Mouse (Mus musculus) thymus, postnatal 14 days (tissue): Measurements from ENCODE around the gene Dnajc7.

Experiments used
- DNase-seq: peaks from one replicate; pipeline ENCODE4 v3.0.0; 2021

Dnajc7 gene

GRCm38 (mm10) chr11:100579116-100579799 is 40.7 kb downstream of the Dnajc7 start:
- no peak for DNase-seq

GRCm38 (mm10) chr11:100577852-100578599 is 41.9 kb downstream of the Dnajc7 start:
- DNase-seq = no peak

GRCm38 (mm10) chr11:100576256-100576655 is 43.7 kb downstream of the Dnajc7 start:
- DNase-seq = no peak

- DNase-seq = no peak
These were observed 44.5 kb downstream of the Dnajc7 start for GRCm38 (mm10) chr11:100575484-100575855.

DNA sequence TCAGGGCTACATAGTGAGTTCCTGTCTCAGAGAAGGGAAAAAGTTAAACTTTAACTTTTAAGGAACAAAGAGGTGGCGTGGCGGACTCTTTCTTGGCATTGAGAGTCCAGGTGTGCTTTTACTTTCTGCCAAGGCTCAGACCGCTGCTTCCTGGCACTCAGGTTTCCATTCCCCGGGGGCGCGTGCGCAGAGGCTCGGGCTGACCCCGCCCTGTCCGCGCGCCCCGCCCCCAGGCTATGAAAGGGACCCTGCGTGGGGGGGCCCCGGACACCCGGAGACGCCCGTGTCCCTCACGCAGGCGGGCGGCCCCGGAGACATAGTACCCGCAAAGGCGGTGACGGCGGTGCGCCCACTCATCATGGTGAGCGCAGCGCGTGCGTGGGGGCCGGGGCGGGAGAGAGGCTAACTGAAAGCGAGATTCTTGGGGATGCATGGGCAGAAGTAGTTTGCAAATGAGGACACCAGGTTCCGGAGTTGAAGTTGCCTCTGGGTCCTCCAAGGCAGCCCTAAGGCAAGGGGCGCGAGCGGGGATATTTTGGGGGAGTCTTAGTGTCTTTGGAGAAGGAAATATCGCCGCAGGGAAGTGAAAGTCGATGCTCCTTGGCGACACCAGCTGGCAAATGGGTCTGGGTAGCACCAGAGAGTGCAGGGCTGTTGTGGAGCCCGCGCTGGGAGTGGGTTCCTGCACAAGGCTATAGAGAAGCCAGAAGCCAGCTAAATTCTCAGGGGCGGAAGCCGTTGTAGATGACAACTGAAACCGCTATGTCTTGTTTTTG is 45.1 kb downstream of the Dnajc7 start, which contains the start of gene Cnp:
TSS of gene Cnp (plus strand) at position 197 of the 776 bp plus-strand sequence.
- peak; percentile 93 for DNase-seq

DNA sequence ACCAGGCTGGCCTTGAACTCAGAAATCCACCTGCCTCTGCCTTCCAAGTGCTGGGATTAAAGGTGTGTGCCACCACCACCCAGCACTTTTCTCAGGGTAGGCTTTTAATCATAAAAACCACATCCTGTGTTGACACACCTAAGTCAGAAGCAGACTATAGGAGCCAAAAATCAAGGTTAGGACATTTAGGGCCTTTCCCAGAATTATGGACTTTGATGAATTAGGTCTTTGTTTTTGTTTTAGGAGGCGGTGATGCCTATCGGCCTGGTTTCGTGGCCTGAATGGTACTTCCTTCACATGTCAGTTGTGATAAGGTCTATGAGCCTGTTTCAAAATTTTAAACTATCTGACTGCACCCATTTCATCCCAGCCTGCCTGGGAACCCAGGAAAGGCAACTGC is 45.8 kb downstream of the Dnajc7 start:
- no peak for DNase-seq

DNA sequence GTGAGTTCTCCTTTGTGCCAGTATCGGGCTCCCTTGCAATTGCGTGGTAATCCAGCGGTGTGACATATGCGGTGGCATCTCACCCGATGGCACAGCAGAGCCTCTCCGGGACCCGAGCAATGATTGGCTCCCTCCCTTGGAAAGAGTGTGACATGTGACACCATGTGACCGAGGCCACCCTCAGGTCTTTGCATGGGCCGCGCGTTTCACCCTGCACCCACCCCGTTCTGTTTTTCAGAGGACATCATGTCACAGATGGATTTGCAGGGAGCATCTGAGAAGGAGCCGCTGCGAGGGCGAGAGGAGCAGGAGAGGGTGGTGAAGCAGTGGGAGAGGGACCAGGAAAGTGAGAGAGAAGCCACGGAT is 48.8 kb downstream of the Dnajc7 start:
- DNase-seq = no peak

- peak; percentile 80 for DNase-seq
These were observed 49.4 kb downstream of the Dnajc7 start for GRCm38 (mm10) chr11:100570430-100571201.

DNA sequence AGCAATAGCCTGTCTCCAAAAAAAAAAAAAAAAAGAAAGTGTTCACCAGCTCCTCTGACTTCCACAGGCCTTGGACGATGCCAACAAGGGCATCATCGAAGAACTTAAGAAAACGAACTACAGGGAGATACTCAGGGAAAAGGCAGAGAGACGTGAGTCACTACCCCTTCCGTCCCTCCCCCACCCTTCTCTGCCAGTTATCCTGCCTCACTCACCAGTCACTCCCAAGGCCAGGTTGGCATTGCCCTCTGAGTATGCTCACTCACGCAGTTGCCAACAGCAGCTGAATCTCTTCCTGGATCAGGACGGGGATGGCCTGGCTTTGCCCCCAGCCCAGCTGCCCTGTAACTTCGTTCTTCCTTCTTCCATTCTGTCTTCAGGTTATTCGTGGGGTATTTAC is 50.2 kb downstream of the Dnajc7 start:
- DNase-seq = no peak

DNA sequence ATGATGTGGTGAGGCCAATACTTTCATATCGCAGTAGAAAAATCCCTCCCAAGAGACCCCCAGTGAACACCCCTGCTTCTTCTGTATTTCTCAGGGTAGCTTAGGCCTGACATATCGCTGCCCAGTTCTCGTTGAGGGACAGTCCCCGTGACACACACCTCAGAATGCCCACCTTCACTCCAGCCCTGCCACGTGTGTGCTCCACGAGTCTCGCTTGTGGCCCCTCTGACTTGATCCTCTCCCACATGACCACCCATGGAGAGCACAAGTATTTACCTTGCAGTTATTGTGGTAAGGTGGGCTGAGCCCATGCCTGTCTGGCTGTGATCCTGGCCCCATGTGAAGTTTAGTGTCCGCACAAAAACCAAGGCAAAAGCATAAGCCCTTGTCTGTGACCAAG is 51.3 kb downstream of the Dnajc7 start:
- DNase-seq = no peak

DNA sequence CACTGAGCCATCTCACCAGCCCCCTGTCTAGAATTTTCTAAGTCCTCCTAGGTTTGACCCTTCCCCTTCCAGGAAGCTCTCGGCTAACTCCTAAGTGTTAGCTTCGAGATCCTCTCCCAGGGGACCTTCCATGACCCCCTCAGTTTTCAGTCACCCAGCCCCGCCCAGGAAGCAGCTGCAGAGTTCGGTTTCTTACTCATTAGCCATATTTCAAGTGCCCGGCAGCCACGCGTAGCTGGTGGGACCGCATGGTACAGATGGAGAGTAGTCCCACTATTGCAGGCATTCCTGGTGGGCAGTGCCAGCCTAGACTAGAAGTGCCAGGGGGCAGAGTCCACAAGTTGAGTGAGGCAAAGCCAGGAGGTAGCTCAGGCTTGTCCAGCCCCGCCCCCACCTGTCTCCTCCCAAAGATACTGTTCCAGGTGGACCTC is 52.1 kb downstream of the Dnajc7 start:
- DNase-seq = no peak

- DNase-seq = no peak
These were observed 52.7 kb downstream of the Dnajc7 start for GRCm38 (mm10) chr11:100567229-100567628.

GRCm38 (mm10) chr11:100564703-100565102 is 55.3 kb downstream of the Dnajc7 start:
- DNase-seq = no peak

- DNase-seq = no peak
These were observed 55.7 kb downstream of the Dnajc7 start for GRCm38 (mm10) chr11:100564297-100564696.

DNA sequence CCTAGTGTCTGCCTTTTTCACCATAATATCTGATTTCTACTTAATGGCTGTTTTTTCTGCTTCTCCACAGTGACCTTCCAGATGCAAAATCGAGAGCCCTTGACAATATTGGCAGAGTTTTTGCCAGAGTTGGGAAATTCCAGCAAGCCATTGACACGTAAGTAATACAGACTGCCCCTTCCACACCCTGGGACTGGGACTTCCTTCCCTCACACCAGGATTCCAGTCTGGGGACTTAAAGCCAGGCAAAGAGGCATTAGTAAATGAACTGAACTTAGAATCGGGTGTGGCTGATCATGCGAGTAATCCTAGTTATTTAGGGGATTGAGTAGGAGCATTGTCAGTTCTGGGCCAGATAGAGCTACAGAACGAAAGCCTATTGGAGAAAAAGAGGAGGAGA is 58.2 kb downstream of the Dnajc7 start:
- no peak for DNase-seq

GRCm38 (mm10) chr11:100559476-100559875 is 60.5 kb downstream of the Dnajc7 start:
- DNase-seq = no peak

GRCm38 (mm10) chr11:100557563-100557962 is 62.4 kb downstream of the Dnajc7 start:
- DNase-seq = no peak

- peak; percentile 80 for DNase-seq
These were observed 64.4 kb downstream of the Dnajc7 start for GRCm38 (mm10) chr11:100555583-100555982.

DNA sequence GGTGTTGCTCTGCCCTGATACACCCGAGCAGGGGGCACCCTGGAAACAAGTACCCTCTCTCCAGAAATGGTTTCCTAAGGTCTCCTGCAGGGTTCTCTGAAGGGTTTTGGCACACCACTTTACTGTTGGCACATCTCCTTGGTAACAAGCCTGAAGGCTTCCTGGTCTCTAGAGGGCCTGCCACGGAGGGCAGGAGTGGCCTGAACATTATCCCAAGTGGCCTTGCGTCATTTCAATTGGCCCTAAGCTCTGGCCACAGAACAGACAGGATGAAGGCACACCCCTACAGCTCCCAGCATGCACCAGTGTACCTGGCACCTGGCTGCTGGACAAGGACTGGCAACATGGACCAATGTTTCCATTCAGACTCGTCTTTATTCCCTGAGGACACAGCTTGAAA is 67.1 kb downstream of the Dnajc7 start:
- no peak for DNase-seq

GRCm38 (mm10) chr11:100550101-100550500 is 69.9 kb downstream of the Dnajc7 start:
- no peak for DNase-seq

GRCm38 (mm10) chr11:100549466-100549865 is 70.5 kb downstream of the Dnajc7 start:
- DNase-seq = no peak

- DNase-seq = no peak
These were observed 71.8 kb downstream of the Dnajc7 start for GRCm38 (mm10) chr11:100548141-100548540.

DNA sequence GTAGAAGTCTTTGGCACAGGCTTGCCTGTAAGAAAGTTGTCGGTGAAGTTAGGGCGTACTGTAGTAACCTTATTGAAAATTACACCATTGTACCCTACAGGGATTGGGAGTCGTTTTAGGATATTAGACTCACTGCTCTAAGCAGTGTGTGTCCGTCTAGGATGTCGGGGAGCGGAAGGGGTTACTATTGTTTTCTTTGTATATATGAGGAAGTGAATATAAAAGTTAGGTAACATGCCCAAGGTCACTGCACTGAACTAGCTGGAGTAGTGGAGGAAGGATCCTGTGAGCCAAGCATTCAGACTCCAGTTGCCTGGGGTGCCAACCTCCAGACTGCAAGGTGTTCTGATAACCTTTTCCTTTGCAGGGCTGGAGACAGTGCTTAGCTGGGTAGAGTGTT is 73.0 kb downstream of the Dnajc7 start:
- DNase-seq = no peak
